Mouse (Mus musculus) ES-E14 (cell line): Measurements from ENCODE around the gene Izumo1. TPM values are rescaled to one million over a fixed set of nuclear protein-coding genes. Genes with fewer than 3 reads are reported as not detected.
"Not testable (repeated sequence)": the region's sequence is repeated elsewhere in the genome, so short reads cannot be mapped to it uniquely, and the experiment has no call there.

Experiments
- DNase-seq: peaks from one replicate; pipeline ENCODE4 v3.0.0-alpha.2; 2013; ENCODE audit warnings: low read depth, low spot score
- H3K27ac ChIP-seq: 2 replicates; pipeline ENCODE4 v1.5.1; 2012; ENCODE audit warnings: low read depth, mild to moderate bottlenecking, low read length, moderate library complexity, mixed read lengths; ENCODE audit not compliant: poor library complexity, insufficient read depth, severe bottlenecking
- H3K36me3 ChIP-seq: 2 replicates; pipeline ENCODE4 v1.6.1; 2012; ENCODE audit warnings: mild to moderate bottlenecking, low read length, moderate library complexity, mixed read lengths; ENCODE audit not compliant: control insufficient read depth, poor library complexity, insufficient read depth, severe bottlenecking
- H3K4me1 ChIP-seq, 2 experiments: fragments of 150-350 bp in 1 of 2; sonication (generic) in 1 of 2; 2 replicates each; pipeline ENCODE4 v1.6.1; 2012; ENCODE audit warnings: low read length in 2 of 2, mild to moderate bottlenecking in 1 of 2, mixed read lengths in 1 of 2; ENCODE audit not compliant: control insufficient read depth in 2 of 2, insufficient read depth in 2 of 2, poor library complexity in 1 of 2
- H3K4me3 ChIP-seq, 2 experiments: fragments of 150-350 bp in 1 of 2; sonication (generic) in 1 of 2; 2 replicates each; pipeline ENCODE4 v1.5.1; 2012; ENCODE audit warnings: low read length in 2 of 2, low read depth in 1 of 2, mild to moderate bottlenecking in 1 of 2, mixed read lengths in 1 of 2; ENCODE audit not compliant: insufficient read depth in 1 of 2, poor library complexity in 1 of 2, severe bottlenecking in 1 of 2
- H3K9ac ChIP-seq: 2 replicates; pipeline ENCODE4 v1.6.1; 2012; ENCODE audit warnings: low read depth, mild to moderate bottlenecking, low read length, mixed read lengths; ENCODE audit not compliant: poor library complexity, insufficient read depth, severe bottlenecking
- H3K9me3 ChIP-seq: fragments of 150-350 bp; sonication (generic); 2 replicates; pipeline ENCODE4 v1.6.1; 2012; ENCODE audit warnings: low read depth, mild to moderate bottlenecking, low read length; ENCODE audit not compliant: control insufficient read depth, insufficient read depth
- CHD2 ChIP-seq: IDR thresholded peaks from 2 replicates; pipeline ENCODE4 v1.6.1; 2014; ENCODE audit warnings: mild to moderate bottlenecking, low read depth, low read length, inconsistent platforms
- HCFC1 ChIP-seq: IDR thresholded peaks from 2 replicates; pipeline ENCODE4 v1.6.1; 2012; ENCODE audit warnings: low read length, inconsistent platforms, borderline replicate concordance; ENCODE audit not compliant: insufficient read depth
- MAFK ChIP-seq: IDR thresholded peaks from 2 replicates; pipeline ENCODE4 v1.6.1; 2014; ENCODE audit warnings: mild to moderate bottlenecking, low read depth, low read length, inconsistent platforms; ENCODE audit not compliant: insufficient read depth
- ZC3H11A ChIP-seq: IDR thresholded peaks from 2 replicates; pipeline ENCODE4 v1.6.1; 2012; ENCODE audit warnings: low read depth, mild to moderate bottlenecking, inconsistent platforms, low read length, borderline replicate concordance
- ZNF384 ChIP-seq: IDR thresholded peaks from 2 replicates; pipeline ENCODE4 v1.6.1; 2012; ENCODE audit warnings: low read depth, low read length, inconsistent platforms
- in situ Hi-C, 2 experiments: fragments of 600-800 bp; cut with MboI; formaldehyde crosslinking; loops; one replicate each; pipeline ENCODE4 v1.15.1; 2025; ENCODE audit warnings: low sequenced_read_pairs in 2 of 2, inconsistent platforms in 1 of 2; ENCODE audit not compliant: unreplicated experiment in 2 of 2
- total RNA-seq: library from RNA; depleted of rRNA; stranded (reverse); fragments of 300-350 nt; gene quantifications from 2 replicates; pipeline ENCODE4 v1.2.3, GENCODE M21; 2012

The Izumo1 gene
- total RNA-seq, 1 experiment: 0.31 TPM

GRCm38 (mm10) chr7:45646671-45647070 lies 25.1 kb downstream of the Izumo1 start:
- H3K9me3 ChIP-seq: no peaks in the 10 kb centered on the region
- no peak for DNase-seq
- H3K27ac ChIP-seq: no peak overlapping the region
- no peaks in the 10 kb centered on the region for H3K36me3 ChIP-seq
- peaks cover 0 to 7% of the 10 kb centered on the region in 2 experiments; a peak in 1 of 4 replicates for H3K4me1 ChIP-seq
- in situ Hi-C loops: no loop called here
- TF ChIP-seq ZNF384: no peak
- TF ChIP-seq MAFK: no peak
- TF ChIP-seq ZC3H11A: no peak
- TF ChIP-seq CHD2: no peak
- no peak for TF ChIP-seq HCFC1
- H3K9ac ChIP-seq: no peak overlapping the region
- no peak overlapping the region for H3K4me3 ChIP-seq

GRCm38 (mm10) chr7:45649351-45649750 lies 27.7 kb downstream of the Izumo1 start:
- in situ Hi-C loops: no loop called here
- H3K36me3 ChIP-seq: no peaks in the 10 kb centered on the region
- DNase-seq: no peak
- TF ChIP-seq ZNF384 (no peak), MAFK (no peak), CHD2 (no peak), HCFC1 (no peak), ZC3H11A (no peak)
- H3K4me1 ChIP-seq: peaks cover 0 to 10% of the 10 kb centered on the region in 2 experiments; a peak in 1 of 4 replicates
- H3K27ac ChIP-seq: no peak overlapping the region
- H3K4me3 ChIP-seq: no peak overlapping the region
- no peaks in the 10 kb centered on the region for H3K9me3 ChIP-seq
- no peak overlapping the region for H3K9ac ChIP-seq

- H3K27ac ChIP-seq, in situ Hi-C loops, H3K9me3 ChIP-seq, H3K9ac ChIP-seq, H3K36me3 ChIP-seq, H3K4me1 ChIP-seq, DNase-seq, H3K4me3 ChIP-seq: not testable (repeated sequence)
Measured at GRCm38 (mm10) chr7:45650484-45650883, 28.9 kb downstream of the Izumo1 start.

- in situ Hi-C loops: no loop called here
- Histone ChIP-seq H3K9me3 (peaks cover 7% of the 10 kb centered on the region), H3K36me3 (no peaks in the 10 kb centered on the region; the same call in 1 of the 2 replicates), H3K4me3 (no peak overlapping the region), H3K27ac (no peak overlapping the region; the same call in 1 of the 2 replicates), H3K9ac (peak overlapping the region; percentile 38; the same call in 1 of the 2 replicates), H3K4me1 (peaks cover 0 to 11% of the 10 kb centered on the region in 2 experiments; a peak in 1 of 4 replicates)
- DNase-seq: no peak
- TF ChIP-seq CHD2: no peak
- peak; percentile 55; the same call in 1 of the 2 replicates for TF ChIP-seq MAFK
Measured at GRCm38 (mm10) chr7:45654424-45655047, 32.9 kb downstream of the Izumo1 start.
